Comparison of ENCODE assay signal across 19 mouse cellular contexts in genomic region chr8:107886516-107887253, GRCm38 (mm10). TPM values are rescaled to one million over a fixed set of nuclear protein-coding genes. Genes with fewer than 3 reads are reported as not detected.
DNase-seq lines count a peak whose midpoint lies in the region; ATAC-seq lines count a peak whose summit lies in the region.
"Had no signal": no experiment of that assay in that cellular context is flagged by ENCODE, and none has a peak within 500 bp of the region (broad histone marks: within the 10 kb centered on the region; RNA-seq: fewer than 3 reads in every experiment).

No protein-coding gene starts in this region.

- H3K27me3 ChIP-seq in lung, embryonic 15.5 days = no peaks in the 10 kb centered on the region
- no peaks in the 10 kb centered on the region for H3K27me3 ChIP-seq in limb, embryonic 10.5 days (ENCODE audit: low read depth, poor library complexity, severe bottlenecking)
- H3K27me3 ChIP-seq: CH12.LX; hindbrain, embryonic 15.5 days; megakaryocyte, embryonic 14.5 days had no signal

- H3K4me1 ChIP-seq in lung, embryonic 15.5 days = peaks cover 20% of the 10 kb centered on the region
- peaks cover 45% of the 10 kb centered on the region for H3K4me1 ChIP-seq in limb, embryonic 10.5 days
- H3K4me1 ChIP-seq: hindbrain, embryonic 15.5 days; megakaryocyte, embryonic 14.5 days had no signal

- peak overlapping the region; percentile 50; the same call in 1 of the 2 replicates for H3K27ac ChIP-seq in lung, embryonic 15.5 days
- peak overlapping the region; percentile 80 for H3K27ac ChIP-seq in limb, embryonic 10.5 days
- H3K27ac ChIP-seq: forebrain, embryonic 13.5 days; hindbrain, embryonic 15.5 days; liver, embryonic 14.5 days had no signal

- WGBS in lung, embryonic 15.5 days = 65% methylated on average over 19 of the region's 19 CpGs
- 81% methylated on average over 19 of the region's 19 CpGs for WGBS in limb, embryonic 10.5 days

- H3K4me2 ChIP-seq in lung, embryonic 15.5 days = peak overlapping the region; percentile 6; the same call in 1 of the 2 replicates
- H3K4me2 ChIP-seq: forebrain, embryonic 13.5 days; hindbrain, embryonic 15.5 days had no signal

- intact Hi-C loops in heart, postnatal 25 days (cut with DNase I) = no loop called here

- ATAC-seq in lung, embryonic 15.5 days (ENCODE audit: borderline replicate concordance, extremely low read depth, low FRiP score, low TSS enrichment) = no peak
- ATAC-seq: activated CD4-positive, CD25-positive, alpha-beta regulatory T cell, adult 4 months; forebrain, embryonic 13.5 days had no signal

- H3K9me3 ChIP-seq in lung, embryonic 15.5 days = no peaks in the 10 kb centered on the region
- no peaks in the 10 kb centered on the region for H3K9me3 ChIP-seq in limb, embryonic 10.5 days (replicated peaks)
- H3K9me3 ChIP-seq: forebrain, embryonic 13.5 days; hindbrain, embryonic 15.5 days had no signal

- DNase-seq in heart, adult 11 months = peak; percentile 86
- DNase-seq in heart, postnatal 25 days (ENCODE audit: low spot score) = no peak
- DNase-seq in lung, postnatal 25 days (ENCODE audit: low spot score) = no peak
- peak; percentile 87 for DNase-seq in R1 (ENCODE audit: low read depth, low spot score)
- peak; percentile 31 for DNase-seq in limb, embryonic 10.5 days (ENCODE audit: low spot score)
- no peak for DNase-seq in layer of hippocampus, postnatal 36 days
- no peak for DNase-seq in layer of hippocampus, adult 9-10 months (ENCODE audit: low spot score)
- DNase-seq: adrenal gland, postnatal 25 days; cerebellum, adult 18-20 months; cerebellum, postnatal 36 days; kidney, adult 2 months; spleen, adult 18-20 months had no signal

- no peak overlapping the region for H3K4me3 ChIP-seq in lung, embryonic 15.5 days
- H3K4me3 ChIP-seq in limb, embryonic 10.5 days = no peak overlapping the region
- H3K4me3 ChIP-seq: forebrain, embryonic 13.5 days; hindbrain, embryonic 15.5 days; megakaryocyte, embryonic 14.5 days had no signal

- no peak overlapping the region for H3K9ac ChIP-seq in lung, embryonic 15.5 days
- H3K9ac ChIP-seq: forebrain, embryonic 13.5 days; hindbrain, embryonic 15.5 days; liver, embryonic 14.5 days had no signal

- no peaks in the 10 kb centered on the region for H3K36me3 ChIP-seq in lung, embryonic 15.5 days
- H3K36me3 ChIP-seq in limb, embryonic 10.5 days = no peaks in the 10 kb centered on the region
- H3K36me3 ChIP-seq: hindbrain, embryonic 15.5 days had no signal

RNA-seq across cellular contexts. Expression of gene Zfhx3, which starts 55.8 kb away (rescaled TPM):
- total RNA-seq in heart, postnatal 25 days (2021) = 1 to 10 TPM; 6.0 to 8.2 TPM
- polyA plus RNA-seq in lung, embryonic 15.5 days (2015; fragmentation: Nextera tagmentation; extraction: Ambion mirVana) = 14.8 and 15.0 TPM in 2 replicates
- 15.8 and 28.1 TPM in 2 replicates for polyA plus RNA-seq in limb, embryonic 10.5 days (2016; fragmentation: Nextera tagmentation; extraction: Ambion mirVana)
- 1 to 10 TPM; 4.3 to 4.4 TPM for total RNA-seq in layer of hippocampus, postnatal 36 days (2021)

Comparison
In these comparisons a context has a peak if more than half of its experiments do, and no peak if none do; other contexts are left out.
1. DNase-seq: peak in heart, adult 11 months (single experiment), R1 (single experiment) and limb, embryonic 10.5 days (single experiment); none in heart, postnatal 25 days (single experiment), lung, postnatal 25 days (single experiment), layer of hippocampus, postnatal 36 days (0 of 2) and layer of hippocampus, adult 9-10 months (single experiment).